Mouse (Mus musculus): ENCODE data around the gene Smarcc2. TPM values are rescaled to one million over a fixed set of nuclear protein-coding genes. Genes with fewer than 3 reads are reported as not detected.
A peak's percentile ranks its signal among the peaks of the same experiment; 100 is the strongest.

Smarcc2 gene
- polyA plus RNA-seq, 1 experiment = 117 TPM

- no peaks in the 10 kb centered on the region for H3K4me1 ChIP-seq (ENCODE audit: control insufficient read depth, insufficient read depth, low read length)
Observed at GRCm38 (mm10) chr10:128520591-128520990, 61.5 kb downstream of the Smarcc2 start.

DNA sequence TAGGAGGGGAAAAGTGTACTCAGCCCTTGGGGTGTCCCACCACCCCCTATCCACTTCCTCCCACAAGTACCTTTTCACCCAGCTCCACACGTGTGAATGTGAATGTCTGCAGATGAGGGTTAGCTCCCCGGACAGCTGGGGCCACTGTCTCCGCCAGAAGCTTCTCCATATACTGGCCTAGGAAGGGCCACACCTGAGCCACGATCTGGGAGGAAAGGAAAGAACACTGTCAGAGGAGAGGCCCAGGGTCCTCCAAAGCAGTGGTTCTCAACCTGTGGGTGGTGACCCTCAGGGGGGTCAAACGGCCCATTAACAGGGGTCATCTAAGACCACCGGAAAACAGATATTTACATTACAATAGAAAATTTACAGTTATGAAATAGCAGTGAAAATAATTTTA, 63.3 kb downstream of the Smarcc2 start:
- H3K4me1 ChIP-seq (ENCODE audit: control insufficient read depth, insufficient read depth, low read length) = no peaks in the 10 kb centered on the region
- no peak overlapping the region for H3K27ac ChIP-seq (ENCODE audit: insufficient read depth, low read length)
- TF ChIP-seq CTCF (IDR thresholded peaks at IDR 0.05; ENCODE audit: borderline replicate concordance, insufficient read depth, low read length) (no peak), POLR2A (IDR thresholded peaks at IDR 0.05; ENCODE audit: low read depth, low read length) (no peak)
- H3K4me3 ChIP-seq (ENCODE audit: insufficient read depth, low read length) = no peak overlapping the region

More at GRCm38 (mm10) chr10:128520591-128520990, 61.5 kb downstream of the Smarcc2 start:
- H3K27ac ChIP-seq (ENCODE audit: insufficient read depth, low read length) = no peak overlapping the region
- TF ChIP-seq POLR2A (IDR thresholded peaks at IDR 0.05; ENCODE audit: low read depth, low read length) (no peak), CTCF (IDR thresholded peaks at IDR 0.05; ENCODE audit: borderline replicate concordance, insufficient read depth, low read length) (no peak)
- no peak overlapping the region for H3K4me3 ChIP-seq (ENCODE audit: insufficient read depth, low read length)

- H3K4me1 ChIP-seq (ENCODE audit: control insufficient read depth, insufficient read depth, low read length) = no peaks in the 10 kb centered on the region
- H3K27ac ChIP-seq (ENCODE audit: insufficient read depth, low read length) = peak overlapping the region; percentile 12; the same call in 1 of the 2 replicates
- H3K4me3 ChIP-seq (ENCODE audit: insufficient read depth, low read length) = peak overlapping the region; percentile 91
- TF ChIP-seq CTCF (IDR thresholded peaks at IDR 0.05; ENCODE audit: borderline replicate concordance, insufficient read depth, low read length) (no peak), POLR2A (IDR thresholded peaks at IDR 0.05; ENCODE audit: low read depth, low read length) (peak; percentile 41)
Observed at GRCm38 (mm10) chr10:128524111-128524731, 65.2 kb downstream of the Smarcc2 start.

DNA sequence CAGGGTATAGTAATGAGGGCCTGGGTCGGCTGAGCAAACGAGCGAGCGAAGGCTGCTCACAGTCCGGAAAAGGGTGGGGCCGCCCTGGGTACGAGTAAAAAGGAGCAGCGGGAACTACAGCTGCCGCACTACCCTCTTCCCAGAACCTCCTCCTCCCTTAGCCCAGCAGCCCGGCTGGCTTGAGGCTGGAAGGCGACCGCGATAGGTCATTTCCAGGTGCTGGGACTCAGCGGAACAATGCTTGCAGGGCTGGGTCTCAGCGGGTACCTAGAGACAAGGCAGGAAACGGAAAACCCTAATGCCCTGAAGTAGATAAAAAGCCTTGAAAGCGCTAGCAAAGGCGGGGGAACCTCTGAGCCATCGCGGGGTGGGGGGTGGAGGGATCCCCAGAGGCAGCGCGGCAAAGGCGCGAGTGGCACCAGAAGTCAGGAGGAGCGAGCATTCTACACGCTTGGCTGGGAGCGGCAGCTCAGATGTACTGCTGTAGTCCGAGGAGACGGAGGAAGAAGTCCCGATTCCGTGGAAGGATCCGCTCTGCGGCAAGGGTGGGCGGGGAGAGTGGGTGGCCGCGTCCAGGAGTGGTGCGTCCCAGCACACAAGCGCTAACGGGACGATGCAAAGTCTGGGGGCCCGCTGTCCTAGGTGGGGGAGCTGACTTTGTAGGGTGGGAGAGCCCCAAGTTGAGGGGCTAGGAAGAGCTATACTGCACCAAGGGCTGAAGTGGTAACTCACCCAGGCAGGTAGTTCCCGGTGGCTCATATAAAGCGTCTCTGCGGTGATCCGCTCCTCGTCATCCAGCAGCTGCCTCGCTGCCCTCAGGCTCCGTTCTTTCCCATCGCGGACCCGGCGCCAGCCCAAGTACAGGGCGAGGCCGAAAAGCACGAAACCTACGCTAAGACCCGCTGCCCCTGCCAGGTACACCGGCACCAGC, 65.9 kb downstream of the Smarcc2 start:
- peak overlapping the region; percentile 91 for H3K4me3 ChIP-seq (ENCODE audit: insufficient read depth, low read length)
- no peaks in the 10 kb centered on the region for H3K4me1 ChIP-seq (ENCODE audit: control insufficient read depth, insufficient read depth, low read length)
- peak overlapping the region; percentile 27; the same call in 1 of the 2 replicates for H3K27ac ChIP-seq (ENCODE audit: insufficient read depth, low read length)
- TF ChIP-seq POLR2A (IDR thresholded peaks at IDR 0.05; ENCODE audit: low read depth, low read length) (peak; percentile 59), CTCF (IDR thresholded peaks at IDR 0.05; ENCODE audit: borderline replicate concordance, insufficient read depth, low read length) (no peak)

- Histone ChIP-seq H3K4me3 (ENCODE audit: insufficient read depth, low read length) (peak within 1 kb of the TSS; percentile 91), H3K4me1 (ENCODE audit: control insufficient read depth, insufficient read depth, low read length) (no peaks in the 10 kb centered on the region), H3K27ac (ENCODE audit: insufficient read depth, low read length) (peak within 1 kb of the TSS; percentile 58)
- 0 out of 2 replicates have a peak, but pooled peaks have one; percentile 1 for TF ChIP-seq CTCF (IDR thresholded peaks at IDR 0.05; ENCODE audit: borderline replicate concordance, insufficient read depth, low read length)
- TF ChIP-seq POLR2A (IDR thresholded peaks at IDR 0.05; ENCODE audit: low read depth, low read length) = peak; percentile 95
Observed at GRCm38 (mm10) chr10:128525671-128526308, 66.7 kb downstream of the Smarcc2 start, which contains the start of gene Esyt1. Esyt1 (minus strand) TSS chr10:128525871.

DNA sequence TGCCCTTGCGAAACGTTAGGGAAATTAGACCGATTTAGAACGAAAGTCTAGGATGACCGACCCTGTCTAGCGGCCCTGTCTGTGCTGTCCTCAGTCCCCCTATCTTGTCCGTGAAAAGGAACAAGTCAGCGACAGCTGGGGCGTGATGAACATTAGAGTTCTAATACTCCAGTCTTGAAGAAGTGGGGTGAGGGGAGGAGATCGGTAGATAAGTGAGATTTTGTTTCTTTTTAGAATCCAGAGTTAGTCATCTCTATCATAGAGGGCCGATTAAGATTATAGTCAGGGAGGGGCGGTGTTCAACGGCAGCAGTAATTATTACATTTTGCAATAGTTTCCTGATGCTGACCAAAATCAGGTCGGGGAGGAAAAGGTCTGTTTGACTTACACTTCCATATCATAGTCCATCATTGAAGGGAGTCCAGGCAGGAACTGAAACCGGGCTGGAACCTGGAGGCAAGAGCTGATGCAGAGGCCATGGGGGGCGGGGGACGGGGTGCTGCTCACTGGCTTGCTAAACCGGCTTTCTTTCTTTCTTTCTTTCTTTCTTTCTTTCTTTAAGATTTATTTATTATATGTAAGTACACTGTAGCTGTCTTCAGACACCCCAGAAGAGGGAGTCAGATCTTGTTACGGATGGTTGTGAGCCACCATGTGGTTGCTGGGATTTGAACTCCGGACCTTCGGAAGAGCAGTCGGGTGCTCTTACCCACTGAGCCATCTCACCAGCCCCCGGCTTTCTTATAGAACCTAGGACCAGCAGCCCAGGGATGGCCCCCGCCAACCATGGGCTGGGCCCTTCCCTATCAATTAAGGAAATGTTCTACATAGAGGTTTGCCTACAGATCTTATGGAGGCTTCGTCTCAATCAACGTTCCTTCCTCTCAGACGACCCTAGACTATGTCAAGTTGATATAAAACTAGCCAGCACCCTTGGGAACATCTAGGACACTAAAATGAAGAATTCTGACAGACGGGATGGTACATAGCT, 67.6 kb downstream of the Smarcc2 start:
- H3K4me3 ChIP-seq (ENCODE audit: insufficient read depth, low read length) = peak overlapping the region; percentile 32
- H3K27ac ChIP-seq (ENCODE audit: insufficient read depth, low read length) = peak overlapping the region; percentile 58
- no peaks in the 10 kb centered on the region for H3K4me1 ChIP-seq (ENCODE audit: control insufficient read depth, insufficient read depth, low read length)
- TF ChIP-seq CTCF (IDR thresholded peaks at IDR 0.05; ENCODE audit: borderline replicate concordance, insufficient read depth, low read length) (no peak), POLR2A (IDR thresholded peaks at IDR 0.05; ENCODE audit: low read depth, low read length) (no peak)

GRCm38 (mm10) chr10:128535206-128535605, 76.2 kb downstream of the Smarcc2 start:
- Histone ChIP-seq H3K4me3 (ENCODE audit: insufficient read depth, low read length) (no peak overlapping the region), H3K4me1 (ENCODE audit: control insufficient read depth, insufficient read depth, low read length) (no peaks in the 10 kb centered on the region), H3K27ac (ENCODE audit: insufficient read depth, low read length) (no peak overlapping the region)
- TF ChIP-seq CTCF (IDR thresholded peaks at IDR 0.05; ENCODE audit: borderline replicate concordance, insufficient read depth, low read length) (no peak), POLR2A (IDR thresholded peaks at IDR 0.05; ENCODE audit: low read depth, low read length) (no peak)

- Histone ChIP-seq H3K4me3 (ENCODE audit: insufficient read depth, low read length) (no peak overlapping the region; the same call in 1 of the 2 replicates), H3K4me1 (ENCODE audit: control insufficient read depth, insufficient read depth, low read length) (no peaks in the 10 kb centered on the region), H3K27ac (ENCODE audit: insufficient read depth, low read length) (peak overlapping the region; percentile 29)
- TF ChIP-seq POLR2A (IDR thresholded peaks at IDR 0.05; ENCODE audit: low read depth, low read length) (no peak), CTCF (IDR thresholded peaks at IDR 0.05; ENCODE audit: borderline replicate concordance, insufficient read depth, low read length) (no peak)
Observed at GRCm38 (mm10) chr10:128535624-128536265, 76.7 kb downstream of the Smarcc2 start.
